Mouse (Mus musculus) thymus, postnatal 4 days (tissue): ENCODE measurements around the gene Tle3.

ENCODE experiments used
- DNase-seq: peaks from one replicate; pipeline ENCODE4 v3.0.0; 2021

Gene Tle3

DNA sequence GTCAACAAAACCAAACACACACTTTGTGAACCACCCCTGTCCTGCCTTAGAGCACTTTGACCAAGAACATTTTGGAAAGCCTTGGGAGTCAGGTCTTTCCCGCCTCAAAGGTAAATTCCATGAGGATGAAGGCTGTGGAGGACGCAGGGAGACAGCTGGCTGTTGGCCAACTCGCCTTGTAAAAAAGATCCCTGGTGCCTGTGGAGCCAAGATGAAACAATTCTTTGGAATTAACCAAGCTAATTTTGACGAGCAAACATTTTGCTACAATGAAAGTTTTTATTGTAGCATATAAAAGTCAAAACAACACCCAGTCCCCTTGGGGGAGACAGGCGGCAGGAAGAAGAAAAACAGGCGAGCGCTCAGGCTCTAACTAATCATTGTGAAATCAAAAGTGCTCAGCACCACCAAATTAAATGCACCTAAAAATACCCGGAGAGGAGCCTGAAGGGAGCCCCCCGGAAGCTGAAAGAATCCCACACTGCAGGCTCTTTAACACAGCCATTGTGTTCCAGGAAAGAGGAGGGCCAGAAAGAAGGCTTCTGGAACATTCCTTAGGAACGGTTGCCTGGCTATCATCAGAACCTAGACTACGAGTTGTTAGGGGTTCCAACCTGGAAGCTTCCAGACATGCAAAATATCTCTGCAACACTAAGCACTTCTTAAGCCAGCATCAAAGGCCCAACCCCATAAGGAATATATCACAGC is 69.2 kb downstream of the Tle3 start:
- DNase-seq = no peak

DNA sequence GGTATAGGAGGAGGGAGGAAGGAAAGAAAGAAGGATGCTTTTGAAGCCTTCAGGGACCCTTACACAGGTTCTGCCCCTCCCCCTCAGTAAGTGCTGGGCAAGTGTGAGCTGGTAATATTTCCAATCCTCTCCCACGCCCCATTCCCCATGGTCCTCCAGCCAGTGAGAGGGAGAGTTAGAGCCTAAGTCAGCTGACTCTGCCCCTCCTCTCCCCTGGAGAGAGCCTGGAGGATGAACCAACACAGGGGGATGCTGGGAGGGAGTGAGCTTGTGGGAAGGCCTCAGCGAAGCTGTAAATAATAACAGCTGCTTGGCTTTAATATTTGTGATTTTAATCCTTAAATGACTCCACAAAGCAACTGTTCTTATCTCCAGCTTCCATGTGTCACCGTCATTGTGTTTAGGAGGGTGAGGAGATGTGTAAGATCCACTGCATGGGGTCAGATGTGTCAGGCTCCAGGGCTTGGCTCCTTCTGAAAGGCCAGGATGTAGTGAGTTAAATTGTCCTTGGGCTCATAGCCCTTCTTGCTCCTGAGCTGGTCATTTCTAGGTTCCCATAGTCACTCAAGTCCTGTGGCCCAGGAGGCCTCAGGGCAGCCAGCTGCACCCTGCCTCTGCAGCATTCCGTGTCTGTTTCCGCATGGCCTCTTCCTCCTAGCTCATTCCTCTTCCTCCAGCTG is 70.9 kb downstream of the Tle3 start:
- DNase-seq = no peak

GRCm38 (mm10) chr9:61445151-61445550 is 73.0 kb downstream of the Tle3 start:
- no peak for DNase-seq

- DNase-seq = no peak
Observed at GRCm38 (mm10) chr9:61445711-61446222, 73.6 kb downstream of the Tle3 start.

- DNase-seq = no peak
Observed at GRCm38 (mm10) chr9:61446965-61447364, 74.8 kb downstream of the Tle3 start.

GRCm38 (mm10) chr9:61449363-61449904 is 77.3 kb downstream of the Tle3 start:
- no peak for DNase-seq

DNA sequence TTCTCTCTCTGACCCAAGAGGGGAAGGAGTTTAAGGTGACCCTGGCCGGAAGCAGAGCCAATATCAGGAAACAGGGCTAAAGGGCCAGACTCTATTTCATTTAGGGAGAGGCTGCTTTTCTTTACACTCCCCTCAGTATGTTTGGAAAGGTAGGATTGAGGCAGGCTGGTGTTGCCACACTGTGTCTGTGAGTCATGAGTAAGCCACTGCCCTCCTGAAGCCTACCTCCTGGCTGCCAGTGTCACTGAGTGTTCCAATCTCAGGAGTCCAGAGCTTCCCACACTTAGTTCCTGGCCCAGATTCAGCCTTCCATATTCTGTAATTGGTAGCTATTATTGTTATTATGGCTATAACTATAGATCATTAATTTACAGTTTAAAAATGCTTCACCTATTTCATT is 79.9 kb downstream of the Tle3 start:
- DNase-seq = no peak

- DNase-seq = no peak
Observed at GRCm38 (mm10) chr9:61455861-61456261, 83.7 kb downstream of the Tle3 start.

DNA sequence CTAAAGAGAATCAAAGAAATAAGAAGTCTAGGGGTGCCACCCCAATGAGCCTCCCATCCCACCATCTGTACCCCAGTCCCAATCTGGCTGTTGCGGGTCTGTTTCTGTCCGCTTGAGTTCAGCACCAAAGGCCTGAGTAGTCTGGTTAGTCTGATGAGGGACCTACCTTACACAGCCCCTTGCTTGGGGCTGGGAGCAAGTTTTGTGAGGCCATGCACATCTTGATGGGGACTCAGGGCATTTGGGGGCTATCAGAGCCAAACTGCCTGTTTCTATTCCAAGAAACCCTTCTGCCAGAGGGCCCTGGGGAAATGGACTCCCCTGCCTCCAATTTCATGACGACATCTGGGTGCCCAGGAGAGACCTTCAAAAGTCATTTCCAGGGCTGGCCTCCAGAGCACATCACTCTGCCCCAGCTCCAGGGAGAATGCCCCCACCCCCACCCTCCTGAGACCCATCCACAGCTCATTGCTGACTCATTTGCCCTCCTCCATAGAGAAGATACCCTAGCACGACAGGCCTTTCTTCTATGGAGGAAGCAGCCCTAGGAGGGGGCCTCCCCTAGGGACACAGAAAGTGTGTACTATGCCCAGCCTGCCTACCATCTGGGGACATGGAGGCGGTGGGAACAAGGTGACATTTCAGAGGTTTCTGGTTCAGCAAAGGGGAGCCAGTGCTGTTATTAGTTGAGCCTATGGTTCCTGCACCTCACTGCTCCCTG is 84.4 kb downstream of the Tle3 start:
- DNase-seq = no peak

- DNase-seq = no peak
Observed at GRCm38 (mm10) chr9:61457162-61457523, 85.0 kb downstream of the Tle3 start.

DNA sequence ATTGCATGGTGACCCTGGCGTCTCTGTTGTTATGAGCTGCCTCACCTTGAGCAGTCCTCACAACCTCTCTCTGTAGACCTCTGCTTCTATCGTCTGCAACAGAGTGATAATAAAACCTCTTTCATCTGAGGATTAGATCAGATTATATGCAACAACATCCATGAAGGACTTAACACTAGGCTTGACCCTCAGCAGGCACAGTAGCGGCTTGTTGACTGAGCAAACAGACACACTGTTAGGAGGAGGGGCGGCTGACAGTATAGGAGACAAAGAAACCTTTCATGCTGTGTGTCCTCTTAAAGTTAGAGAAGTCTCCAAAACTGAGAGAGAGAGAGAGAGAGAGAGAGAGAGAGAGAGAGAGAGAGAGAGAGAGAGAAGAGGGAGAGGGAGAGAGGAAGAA is 89.7 kb downstream of the Tle3 start:
- no peak for DNase-seq

GRCm38 (mm10) chr9:61467436-61467835 is 95.3 kb downstream of the Tle3 start:
- no peak for DNase-seq
